Mouse (Mus musculus): Measurements from ENCODE around the gene Zbtb40. TPM values are rescaled to one million over a fixed set of nuclear protein-coding genes. Genes with fewer than 3 reads are reported as not detected.

The Zbtb40 gene
- polyA plus RNA-seq (2015; fragmentation: Nextera tagmentation; extraction: Ambion mirVana) = 3.6 and 4.6 TPM in 2 replicates

DNA sequence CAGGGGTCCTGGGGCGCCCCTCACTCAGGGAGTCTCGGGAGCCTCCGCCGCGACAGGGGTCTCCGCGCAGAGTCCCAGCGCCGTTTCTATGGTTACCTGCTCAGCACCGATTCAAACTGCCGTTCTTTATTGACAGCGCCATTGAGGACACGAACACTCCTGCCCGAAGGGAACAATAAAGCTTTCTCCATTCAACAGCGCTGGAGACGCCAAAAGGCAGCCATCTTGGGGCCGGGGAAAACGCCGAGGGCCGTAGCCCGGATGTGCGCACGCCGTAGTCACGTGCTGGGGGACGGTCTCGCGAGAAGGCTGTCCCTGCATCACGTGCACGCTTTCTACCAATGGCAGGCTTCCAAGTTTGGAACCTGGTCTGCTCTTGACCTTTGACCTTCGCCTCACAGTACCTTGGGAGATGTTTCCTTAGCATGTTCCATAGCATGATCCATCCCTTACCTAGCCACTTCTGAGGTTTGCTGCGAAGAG lies at the start of gene Zbtb40:
Gene Zbtb40, minus strand, starts transcription at position 252 of the 483 bp plus-strand sequence.
- 2% methylated on average over 32 of the region's 32 CpGs for WGBS
- Histone ChIP-seq H3K9me3 (replicated peaks) (no peaks in the 10 kb centered on the region; the same call in 1 of the 2 replicates), H3K27me3 (replicated peaks) (peaks cover 32% of the 10 kb centered on the region), H3K4me1 (peaks cover 29% of the 10 kb centered on the region), H3K4me2 (peak within 1 kb of the TSS; percentile 71), H3K27ac (replicated peaks) (peak within 1 kb of the TSS; percentile 92), H3K36me3 (no peaks in the 10 kb centered on the region), H3K4me3 (replicated peaks) (peak within 1 kb of the TSS; percentile 87), H3K9ac (replicated peaks) (peak within 1 kb of the TSS; percentile 76)
- ATAC-seq (ENCODE audit: low FRiP score) = peak; percentile 98

DNA sequence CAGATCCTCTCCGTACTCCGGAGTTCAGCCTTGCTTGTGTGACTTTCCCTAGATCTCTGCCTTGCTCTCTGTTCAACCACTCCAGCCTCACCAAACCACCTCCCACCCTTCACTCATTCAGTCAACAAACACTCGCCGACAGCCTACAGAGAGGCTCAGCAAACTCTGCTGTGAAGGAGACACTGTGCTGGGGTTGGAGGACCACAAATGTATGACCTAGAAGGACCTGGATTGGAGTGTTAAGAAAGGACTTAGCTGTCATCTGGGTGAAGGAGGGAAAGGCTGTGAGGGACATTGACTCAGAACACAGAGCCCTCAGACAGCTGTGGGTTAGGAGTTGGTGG lies 49.4 kb upstream of the Zbtb40 start:
- 86% methylated on average over 4 of the region's 4 CpGs for WGBS
- Histone ChIP-seq H3K4me1 (0 out of 2 replicates have a peak, but pooled peaks cover 4% of the 10 kb centered on the region), H3K4me3 (replicated peaks) (no peak overlapping the region), H3K9ac (replicated peaks) (no peak overlapping the region), H3K4me2 (no peak overlapping the region), H3K27me3 (replicated peaks) (no peaks in the 10 kb centered on the region), H3K9me3 (replicated peaks) (no peaks in the 10 kb centered on the region), H3K27ac (replicated peaks) (no peak overlapping the region), H3K36me3 (no peaks in the 10 kb centered on the region)
- no peak for ATAC-seq (ENCODE audit: low FRiP score)

DNA sequence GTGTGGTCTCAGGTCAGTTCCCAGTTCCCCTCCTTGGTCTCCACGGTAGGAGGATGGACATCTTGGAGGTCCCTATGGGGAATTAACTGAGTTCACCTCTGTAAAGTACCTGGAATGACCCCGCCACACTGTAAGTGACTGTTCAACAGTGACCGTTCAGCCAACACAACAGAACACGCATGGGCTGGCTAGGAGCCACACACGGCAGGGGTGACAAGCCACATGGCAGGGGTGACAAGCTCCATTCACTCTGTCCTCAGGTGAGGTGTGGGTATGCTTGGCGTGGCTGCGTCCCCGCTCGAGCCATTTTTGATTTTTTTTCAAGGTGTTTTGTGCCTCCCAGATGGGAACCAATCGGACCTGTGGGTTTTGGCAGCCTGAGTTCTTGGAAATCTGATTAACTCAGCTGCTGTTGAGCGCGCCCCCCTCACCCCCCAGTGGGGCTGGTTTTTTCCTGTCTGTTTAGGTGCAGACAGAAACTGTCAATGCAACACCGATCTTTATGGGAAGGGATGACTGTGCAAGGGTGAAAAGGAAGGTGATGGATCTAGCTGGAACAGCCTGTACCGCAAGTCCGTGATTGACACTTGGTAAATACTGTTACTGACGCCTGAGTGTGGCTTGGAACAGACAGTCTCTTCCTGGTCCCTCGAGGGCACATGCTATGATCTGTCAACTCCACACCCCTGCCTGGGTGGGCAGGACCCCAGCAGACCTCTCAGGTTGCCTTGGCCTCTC lies 48.8 kb upstream of the Zbtb40 start:
- H3K4me3 ChIP-seq (replicated peaks) = no peak overlapping the region
- WGBS = 88% methylated on average over 17 of the region's 17 CpGs
- H3K27me3 ChIP-seq (replicated peaks) = no peaks in the 10 kb centered on the region
- H3K4me2 ChIP-seq = no peak overlapping the region
- 0 out of 2 replicates have a peak, but pooled peaks cover 4% of the 10 kb centered on the region for H3K4me1 ChIP-seq
- no peaks in the 10 kb centered on the region for H3K36me3 ChIP-seq
- no peak for ATAC-seq (ENCODE audit: low FRiP score)
- no peak overlapping the region for H3K9ac ChIP-seq (replicated peaks)
- no peaks in the 10 kb centered on the region for H3K9me3 ChIP-seq (replicated peaks)
- H3K27ac ChIP-seq (replicated peaks) = no peak overlapping the region

DNA sequence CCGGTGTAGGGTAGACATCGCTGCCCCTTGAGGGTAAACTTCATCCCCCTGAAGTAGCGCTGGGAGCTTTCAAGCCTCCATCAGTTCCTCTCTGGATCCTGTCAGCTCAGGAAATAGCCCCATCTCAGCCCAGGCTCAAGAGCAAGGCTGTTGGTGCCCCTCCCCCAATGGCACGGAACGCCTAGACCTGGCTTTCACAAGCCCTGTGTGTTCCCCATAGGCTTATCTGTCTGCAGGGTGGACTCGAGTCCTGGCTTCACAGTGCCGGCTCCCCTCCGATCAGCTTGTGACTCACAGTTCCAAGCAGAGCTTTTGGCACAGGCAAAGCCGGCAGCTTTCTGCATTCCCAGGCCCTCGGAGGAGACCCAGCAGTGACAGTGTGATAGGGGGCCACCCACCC lies 47.8 kb upstream of the Zbtb40 start:
- Histone ChIP-seq H3K9me3 (replicated peaks) (no peaks in the 10 kb centered on the region), H3K27ac (replicated peaks) (no peak overlapping the region), H3K9ac (replicated peaks) (no peak overlapping the region), H3K4me1 (0 out of 2 replicates have a peak, but pooled peaks cover 4% of the 10 kb centered on the region), H3K27me3 (replicated peaks) (no peaks in the 10 kb centered on the region), H3K4me3 (replicated peaks) (no peak overlapping the region), H3K36me3 (no peaks in the 10 kb centered on the region), H3K4me2 (no peak overlapping the region)
- WGBS = 62% methylated on average over 10 of the region's 10 CpGs
- no peak for ATAC-seq (ENCODE audit: low FRiP score)

GRCm38 (mm10) chr4:137085083-137085810 lies 36.6 kb upstream of the Zbtb40 start:
- H3K27me3 ChIP-seq (replicated peaks) = no peaks in the 10 kb centered on the region
- WGBS = 48% methylated on average over 18 of the region's 18 CpGs
- no peak overlapping the region for H3K4me3 ChIP-seq (replicated peaks)
- H3K4me1 ChIP-seq = no peaks in the 10 kb centered on the region
- ATAC-seq (ENCODE audit: low FRiP score) = no peak
- no peaks in the 10 kb centered on the region for H3K9me3 ChIP-seq (replicated peaks)
- H3K9ac ChIP-seq (replicated peaks) = no peak overlapping the region
- no peaks in the 10 kb centered on the region for H3K36me3 ChIP-seq
- H3K4me2 ChIP-seq = no peak overlapping the region
- H3K27ac ChIP-seq (replicated peaks) = no peak overlapping the region

DNA sequence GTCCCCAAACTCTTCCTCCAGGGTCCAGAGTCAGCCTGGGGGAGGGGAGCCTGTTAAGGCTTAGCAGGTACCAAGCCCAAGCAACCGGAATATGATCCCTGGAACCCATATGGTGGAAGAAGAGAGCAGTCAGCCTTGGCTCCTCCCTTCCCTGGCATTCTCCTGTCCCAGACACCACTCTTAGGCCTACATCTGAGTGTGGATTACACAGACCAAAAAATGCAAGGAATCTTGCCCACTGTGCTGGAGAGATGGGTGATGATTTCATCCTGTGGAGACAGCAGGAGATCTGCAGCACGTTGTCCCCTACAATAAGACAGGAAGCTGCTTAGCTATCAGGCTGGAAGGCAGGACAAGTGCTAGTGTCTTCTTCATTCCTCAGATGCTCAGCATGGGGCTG lies 34.3 kb upstream of the Zbtb40 start:
- no peak overlapping the region for H3K27ac ChIP-seq (replicated peaks)
- H3K4me3 ChIP-seq (replicated peaks) = no peak overlapping the region
- H3K4me2 ChIP-seq = no peak overlapping the region
- H3K9ac ChIP-seq (replicated peaks) = no peak overlapping the region
- no peaks in the 10 kb centered on the region for H3K27me3 ChIP-seq (replicated peaks)
- no peaks in the 10 kb centered on the region for H3K4me1 ChIP-seq
- ATAC-seq (ENCODE audit: low FRiP score) = no peak
- no peaks in the 10 kb centered on the region for H3K9me3 ChIP-seq (replicated peaks)
- WGBS = 70% methylated on average over 2 of the region's 2 CpGs
- no peaks in the 10 kb centered on the region for H3K36me3 ChIP-seq

GRCm38 (mm10) chr4:137081401-137081800 lies 32.8 kb upstream of the Zbtb40 start:
- Histone ChIP-seq H3K27ac (replicated peaks) (no peak overlapping the region), H3K9ac (replicated peaks) (no peak overlapping the region), H3K9me3 (replicated peaks) (no peaks in the 10 kb centered on the region), H3K4me2 (no peak overlapping the region), H3K36me3 (no peaks in the 10 kb centered on the region), H3K4me1 (no peaks in the 10 kb centered on the region), H3K4me3 (replicated peaks) (no peak overlapping the region), H3K27me3 (replicated peaks) (no peaks in the 10 kb centered on the region)
- 93% methylated on average over 4 of the region's 4 CpGs for WGBS
- no peak for ATAC-seq (ENCODE audit: low FRiP score)

- H3K4me1 ChIP-seq = no peaks in the 10 kb centered on the region
- no peaks in the 10 kb centered on the region for H3K36me3 ChIP-seq
- no peak overlapping the region for H3K4me3 ChIP-seq (replicated peaks)
- ATAC-seq (ENCODE audit: low FRiP score) = no peak
- 45% methylated on average over 2 of the region's 2 CpGs for WGBS
- H3K27ac ChIP-seq (replicated peaks) = no peak overlapping the region
- H3K4me2 ChIP-seq = no peak overlapping the region
- H3K9ac ChIP-seq (replicated peaks) = no peak overlapping the region
- H3K27me3 ChIP-seq (replicated peaks) = no peaks in the 10 kb centered on the region
- H3K9me3 ChIP-seq (replicated peaks) = no peaks in the 10 kb centered on the region
These were observed 28.6 kb upstream of the Zbtb40 start for GRCm38 (mm10) chr4:137077216-137077615.

DNA sequence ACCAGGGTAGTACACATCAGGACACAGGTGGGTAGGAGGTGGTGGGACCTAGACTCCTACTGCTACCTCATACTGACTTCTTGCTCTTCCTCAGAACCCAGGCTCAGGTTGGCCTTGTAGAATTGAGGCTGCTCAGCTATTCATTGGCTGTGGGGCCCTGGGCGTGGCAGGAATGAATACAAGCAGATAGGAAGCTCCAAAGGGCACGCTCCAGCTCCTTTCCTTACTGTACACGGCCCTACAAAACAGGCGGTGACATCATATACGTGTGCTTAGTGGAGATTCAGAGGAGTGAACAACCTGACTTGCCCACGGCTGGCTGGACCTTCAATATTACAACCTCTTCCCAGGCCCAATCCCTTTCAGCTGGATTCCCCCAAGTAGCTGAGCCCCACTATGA lies 22.6 kb upstream of the Zbtb40 start:
- no peak for ATAC-seq (ENCODE audit: low FRiP score)
- no peak overlapping the region for H3K4me2 ChIP-seq
- H3K9ac ChIP-seq (replicated peaks) = no peak overlapping the region
- H3K27me3 ChIP-seq (replicated peaks) = no peaks in the 10 kb centered on the region
- no peaks in the 10 kb centered on the region for H3K36me3 ChIP-seq
- H3K9me3 ChIP-seq (replicated peaks) = no peaks in the 10 kb centered on the region
- H3K27ac ChIP-seq (replicated peaks) = no peak overlapping the region
- H3K4me3 ChIP-seq (replicated peaks) = no peak overlapping the region
- peaks cover 5% of the 10 kb centered on the region for H3K4me1 ChIP-seq
- WGBS = 91% methylated on average over 6 of the region's 6 CpGs

- Histone ChIP-seq H3K9ac (replicated peaks) (no peak overlapping the region), H3K4me1 (peaks cover 5% of the 10 kb centered on the region), H3K27me3 (replicated peaks) (no peaks in the 10 kb centered on the region), H3K27ac (replicated peaks) (no peak overlapping the region), H3K9me3 (replicated peaks) (no peaks in the 10 kb centered on the region), H3K4me3 (replicated peaks) (no peak overlapping the region), H3K4me2 (no peak overlapping the region), H3K36me3 (no peaks in the 10 kb centered on the region)
- 53% methylated on average over 8 of the region's 8 CpGs for WGBS
- ATAC-seq (ENCODE audit: low FRiP score) = no peak
These were observed 19.9 kb upstream of the Zbtb40 start for GRCm38 (mm10) chr4:137068491-137068890.

- Histone ChIP-seq H3K4me2 (no peak overlapping the region), H3K4me3 (replicated peaks) (no peak overlapping the region), H3K27ac (replicated peaks) (no peak overlapping the region), H3K9me3 (replicated peaks) (no peaks in the 10 kb centered on the region), H3K4me1 (peaks cover 5% of the 10 kb centered on the region), H3K9ac (replicated peaks) (no peak overlapping the region), H3K36me3 (no peaks in the 10 kb centered on the region), H3K27me3 (replicated peaks) (no peaks in the 10 kb centered on the region)
- ATAC-seq (ENCODE audit: low FRiP score) = no peak
- 54% methylated on average over 6 of the region's 6 CpGs for WGBS
These were observed 17.2 kb upstream of the Zbtb40 start for GRCm38 (mm10) chr4:137065846-137066245.

GRCm38 (mm10) chr4:137054932-137055331 lies 6.3 kb upstream of the Zbtb40 start:
- no peak overlapping the region for H3K9ac ChIP-seq (replicated peaks)
- no peaks in the 10 kb centered on the region for H3K4me1 ChIP-seq
- H3K4me2 ChIP-seq = no peak overlapping the region
- H3K36me3 ChIP-seq = no peaks in the 10 kb centered on the region
- H3K9me3 ChIP-seq (replicated peaks) = no peaks in the 10 kb centered on the region; the same call in 1 of the 2 replicates
- H3K4me3 ChIP-seq (replicated peaks) = no peak overlapping the region
- WGBS = 67% methylated on average over 3 of the region's 3 CpGs
- H3K27ac ChIP-seq (replicated peaks) = no peak overlapping the region
- peaks cover 51% of the 10 kb centered on the region for H3K27me3 ChIP-seq (replicated peaks)
- ATAC-seq (ENCODE audit: low FRiP score) = no peak
